Mouse (Mus musculus) stomach, embryonic 16.5 days (tissue): ENCODE measurements around the gene Chrne. TPM values are rescaled to one million over a fixed set of nuclear protein-coding genes. Genes with fewer than 3 reads are reported as not detected.

ENCODE experiments used
- ATAC-seq: fragments of 200-750 bp; cut with Nextera tagmentation; 2 replicates; pipeline ENCODE4 v1.8.0; 2017; ENCODE audit warnings: moderate number of reproducible peaks, moderate TSS enrichment; ENCODE audit not compliant: insufficient read depth, low FRiP score
- H3K27ac ChIP-seq: fragments of 300-500 bp; sonication (generic); 2 replicates; pipeline ENCODE4 v1.5.1; 2014; ENCODE audit warnings: low read length
- H3K27me3 ChIP-seq: fragments of 300-500 bp; sonication (generic); 2 replicates; pipeline ENCODE4 v1.6.1; 2014; ENCODE audit warnings: low read length, control low read depth, mixed read lengths; ENCODE audit not compliant: control insufficient read depth, insufficient read depth
- H3K36me3 ChIP-seq: fragments of 300-500 bp; sonication (generic); 2 replicates; pipeline ENCODE4 v1.6.1; 2014; ENCODE audit warnings: low read length; ENCODE audit not compliant: control insufficient read depth, insufficient read depth
- H3K4me1 ChIP-seq: fragments of 300-500 bp; sonication (generic); 2 replicates; pipeline ENCODE4 v1.6.1; 2014; ENCODE audit warnings: low read length, control low read depth, mixed read lengths; ENCODE audit not compliant: control insufficient read depth, insufficient read depth
- H3K4me2 ChIP-seq: fragments of 300-500 bp; sonication (generic); 2 replicates; pipeline ENCODE4 v1.6.1; 2014; ENCODE audit warnings: low read depth, low read length, mixed read lengths
- H3K4me3 ChIP-seq: fragments of 300-500 bp; sonication (generic); replicated peaks from 2 replicates; pipeline ENCODE4 v1.5.1; 2014; ENCODE audit warnings: mild to moderate bottlenecking, low read length
- H3K9ac ChIP-seq: fragments of 300-500 bp; sonication (generic); 2 replicates; pipeline ENCODE4 v1.6.1; 2014; ENCODE audit warnings: low read length
- H3K9me3 ChIP-seq: fragments of 300-500 bp; sonication (generic); replicated peaks from 2 replicates; pipeline ENCODE4 v1.6.1; 2016; ENCODE audit warnings: low read length, control low read depth; ENCODE audit not compliant: control insufficient read depth
- WGBS: fragments of 180-500 bp; shearing (Covaris S2); extraction: QIAGEN DNeasy Blood & Tissue Kit; methylation state at CpG from one replicate; pipeline ENCODE4 v1.1.7; 2014; 5-methylcytosine and 5-hydroxymethylcytosine counted together
- polyA plus RNA-seq: library from polyadenylated mRNA; unstranded; fragments of >200 nt; fragmentation: Nextera tagmentation; extraction: Ambion mirVana; gene quantifications from 2 replicates; pipeline ENCODE4 v1.2.1, GENCODE M21; 2015

Chrne gene
- polyA plus RNA-seq, 1 experiment from 2014 or later, result 0.37 TPM

DNA sequence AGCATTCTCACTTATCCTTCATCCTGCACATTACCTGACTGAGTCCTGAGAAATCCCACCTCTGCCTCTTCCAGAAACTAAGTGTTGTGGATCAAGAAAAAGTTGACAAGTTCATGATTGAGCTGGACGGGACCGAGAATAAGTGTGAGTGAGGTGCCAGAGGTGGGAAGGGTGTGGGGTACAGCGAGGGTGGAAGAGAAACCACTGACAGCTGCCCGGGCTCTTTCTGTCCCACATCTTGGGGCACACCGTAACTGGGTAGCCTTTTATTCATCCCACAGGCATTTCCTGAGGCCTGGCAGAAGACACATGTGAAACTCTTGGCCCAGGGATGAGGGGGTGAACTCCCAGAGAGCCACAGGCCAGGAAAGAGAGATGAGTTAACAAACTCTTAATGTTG, 39.5 kb upstream of the Chrne start:
- Histone ChIP-seq H3K36me3 (0 out of 2 replicates have a peak, but pooled peaks cover under 1% of the 10 kb centered on the region), H3K9me3 (no peaks in the 10 kb centered on the region), H3K4me1 (peaks cover 20% of the 10 kb centered on the region), H3K27ac (no peak overlapping the region), H3K9ac (no peak overlapping the region), H3K4me2 (no peak overlapping the region), H3K27me3 (no peaks in the 10 kb centered on the region), H3K4me3 (no peak overlapping the region)
- WGBS, result 65% methylated on average over 5 of the region's 5 CpGs
- no peak for ATAC-seq

DNA sequence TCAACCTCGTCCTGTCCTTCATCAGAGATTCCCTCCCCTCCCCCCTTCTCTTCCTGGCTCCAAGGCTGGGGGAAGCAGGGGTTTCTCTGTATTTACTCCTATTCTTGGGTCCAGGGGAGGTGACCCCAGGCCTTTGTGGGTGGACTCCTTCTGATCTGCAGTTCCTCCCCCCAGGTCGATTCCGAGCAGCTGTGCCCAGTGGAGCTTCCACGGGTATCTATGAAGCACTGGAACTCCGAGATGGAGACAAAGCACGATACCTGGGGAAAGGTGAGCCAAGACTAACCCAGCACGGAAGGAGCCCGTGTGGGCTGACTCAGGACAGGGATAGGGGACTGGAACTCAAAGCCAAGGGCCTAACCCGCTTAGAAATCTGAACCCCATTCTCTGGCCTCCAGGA, 39.0 kb upstream of the Chrne start:
- H3K4me2 ChIP-seq, result no peak overlapping the region
- WGBS, result 55% methylated on average over 9 of the region's 9 CpGs
- H3K36me3 ChIP-seq, result no peaks in the 10 kb centered on the region
- ATAC-seq, result no peak
- no peaks in the 10 kb centered on the region for H3K9me3 ChIP-seq
- no peaks in the 10 kb centered on the region for H3K27me3 ChIP-seq
- H3K9ac ChIP-seq, result no peak overlapping the region
- H3K4me3 ChIP-seq, result no peak overlapping the region
- H3K4me1 ChIP-seq, result peaks cover 20% of the 10 kb centered on the region
- H3K27ac ChIP-seq, result no peak overlapping the region

DNA sequence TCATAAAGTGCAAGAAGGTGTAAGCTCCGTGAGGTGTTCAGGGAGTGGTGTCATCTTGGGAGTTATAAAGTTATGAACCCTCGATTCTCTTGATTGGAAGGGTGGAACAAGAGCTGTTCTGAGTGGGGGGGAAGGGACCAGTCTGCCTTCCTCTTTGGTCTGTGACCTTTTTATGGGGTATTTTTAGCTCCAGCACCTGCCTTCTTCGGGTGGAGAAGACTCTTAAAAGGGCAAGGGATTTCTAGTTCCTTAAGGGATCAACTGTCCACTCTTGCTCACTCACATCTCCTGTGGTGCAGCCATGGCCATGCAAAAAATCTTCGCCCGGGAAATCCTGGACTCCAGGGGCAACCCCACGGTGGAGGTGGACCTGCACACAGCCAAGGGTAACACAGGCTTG, 38.6 kb upstream of the Chrne start:
- H3K27me3 ChIP-seq, result no peaks in the 10 kb centered on the region
- no peak overlapping the region for H3K4me2 ChIP-seq
- no peaks in the 10 kb centered on the region for H3K9me3 ChIP-seq
- H3K27ac ChIP-seq, result 0 out of 2 replicates have a peak overlapping the region, but pooled peaks have one; percentile 99
- 50% methylated on average over 6 of the region's 6 CpGs for WGBS
- H3K4me1 ChIP-seq, result peaks cover 24% of the 10 kb centered on the region
- H3K4me3 ChIP-seq, result no peak overlapping the region
- no peak for ATAC-seq
- no peak overlapping the region for H3K9ac ChIP-seq
- 0 out of 2 replicates have a peak, but pooled peaks cover under 1% of the 10 kb centered on the region for H3K36me3 ChIP-seq

DNA sequence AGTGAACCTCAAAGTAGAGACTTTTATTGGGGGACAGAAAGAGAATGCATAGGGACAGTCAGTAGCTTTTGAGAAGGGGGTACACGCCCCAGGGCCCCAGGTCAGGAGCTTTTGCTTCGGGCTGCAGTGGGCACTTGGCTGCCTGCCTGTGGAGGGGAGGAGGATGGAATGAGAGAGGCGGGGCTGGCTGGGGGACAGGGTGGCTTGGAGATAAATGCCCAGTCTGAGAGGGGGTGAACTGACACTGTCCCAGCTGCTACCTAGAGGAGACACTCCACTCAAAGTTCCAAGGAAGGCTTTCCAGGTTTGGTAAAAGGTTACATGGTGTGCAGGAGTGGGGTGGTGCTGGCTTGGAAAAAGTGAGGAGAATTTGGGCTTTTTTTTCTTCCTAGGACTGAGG, 37.9 kb upstream of the Chrne start, which contains the start of gene Eno3:
Eno3 (plus strand) TSS at position 239 of the 400 bp plus-strand sequence.
- Histone ChIP-seq H3K4me2 (peak within 1 kb of the TSS; percentile 92), H3K9me3 (no peaks in the 10 kb centered on the region), H3K4me3 (peak within 1 kb of the TSS; percentile 100), H3K9ac (peak within 1 kb of the TSS; percentile 99), H3K27me3 (no peaks in the 10 kb centered on the region), H3K4me1 (peaks cover 30% of the 10 kb centered on the region), H3K36me3 (peaks cover 7% of the 10 kb centered on the region), H3K27ac (peak within 1 kb of the TSS; percentile 99)
- no peak for ATAC-seq
- 16% methylated on average over 3 of the region's 3 CpGs for WGBS

DNA sequence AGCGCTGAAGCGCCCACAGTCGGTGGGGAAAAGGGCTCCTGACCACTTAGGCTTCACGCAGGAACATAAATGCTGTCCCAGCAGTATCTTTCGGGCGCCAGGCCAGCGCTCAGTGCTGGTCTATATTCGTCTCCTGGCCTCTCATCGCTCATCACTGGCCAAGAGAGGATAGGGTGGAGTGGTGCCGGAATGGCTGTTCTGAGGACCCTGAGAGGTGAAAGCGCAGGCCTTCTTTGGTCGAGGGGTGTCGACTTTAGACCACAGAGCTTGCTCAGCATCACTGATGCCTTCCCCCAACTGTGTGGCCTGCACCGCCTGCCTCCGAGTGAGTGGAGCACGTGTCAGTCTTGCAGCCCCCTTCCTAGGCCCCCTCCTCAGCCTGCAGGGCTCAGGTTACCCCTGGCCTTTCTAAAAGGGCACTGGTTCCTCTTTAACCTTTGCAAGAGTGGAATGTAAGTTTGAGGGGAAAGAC, 37.5 kb upstream of the Chrne start:
- peaks cover 34% of the 10 kb centered on the region for H3K4me1 ChIP-seq
- WGBS, result 9% methylated on average over 16 of the region's 16 CpGs
- ATAC-seq, result no peak

DNA sequence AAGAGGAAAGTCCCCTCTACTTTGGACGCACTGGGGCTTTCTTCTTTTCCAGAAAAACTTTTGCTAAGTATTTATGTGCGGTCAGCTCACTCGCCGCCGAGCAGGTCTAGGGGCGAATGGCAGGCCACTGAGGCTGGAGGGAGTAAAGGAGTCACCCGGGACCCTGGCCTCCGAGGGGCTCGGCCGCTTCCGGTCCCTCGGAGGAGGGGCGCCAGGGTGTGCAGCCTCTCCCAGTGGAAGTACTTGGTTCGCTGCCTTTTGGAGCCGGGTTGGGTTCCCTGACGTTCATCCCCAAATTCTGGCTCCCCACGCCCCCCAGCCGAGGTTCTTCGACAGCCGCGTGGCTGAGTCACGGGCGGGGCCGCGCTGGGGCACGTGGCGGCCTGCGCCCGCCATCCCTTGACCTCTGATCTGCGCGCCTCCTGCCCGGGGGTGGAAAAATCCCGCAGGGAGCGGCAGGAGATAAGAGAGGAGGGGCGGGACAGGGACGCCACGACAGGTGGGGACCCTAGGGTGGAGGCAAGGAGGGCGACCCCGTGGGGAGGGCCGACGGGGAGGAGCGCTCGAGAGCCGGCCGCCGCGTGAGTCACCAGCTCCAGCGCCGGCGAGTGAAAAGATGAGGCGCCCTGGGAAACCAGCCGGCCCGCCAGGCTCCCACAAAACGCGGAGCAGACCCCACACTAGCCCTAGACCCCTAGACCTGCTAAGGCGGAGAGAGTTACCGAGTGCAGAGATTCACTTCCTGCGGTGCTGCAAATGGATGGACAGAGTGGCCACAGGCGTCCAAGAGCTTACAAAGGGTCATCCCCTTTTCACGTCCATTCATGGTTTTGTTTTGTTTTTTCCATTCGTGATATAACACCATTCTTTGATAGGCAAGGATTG, 36.8 kb upstream of the Chrne start:
- Histone ChIP-seq H3K27me3 (no peaks in the 10 kb centered on the region), H3K4me1 (peaks cover 41% of the 10 kb centered on the region), H3K4me2 (peak overlapping the region; percentile 92), H3K27ac (peak overlapping the region; percentile 99), H3K9me3 (no peaks in the 10 kb centered on the region), H3K4me3 (peak overlapping the region; percentile 100), H3K9ac (peak overlapping the region; percentile 99), H3K36me3 (peaks cover 12% of the 10 kb centered on the region)
- ATAC-seq, result peak; percentile 51
- under 1% methylated on average over 61 of the region's 61 CpGs for WGBS

More for the DNA sequence above, 37.5 kb upstream of the Chrne start:
- H3K36me3 ChIP-seq, result peaks cover 9% of the 10 kb centered on the region
- H3K27me3 ChIP-seq, result no peaks in the 10 kb centered on the region
- H3K4me3 ChIP-seq, result peak overlapping the region; percentile 100
- H3K4me2 ChIP-seq, result peak overlapping the region; percentile 92
- peak overlapping the region; percentile 99 for H3K27ac ChIP-seq
- peak overlapping the region; percentile 99 for H3K9ac ChIP-seq
- no peaks in the 10 kb centered on the region for H3K9me3 ChIP-seq

DNA sequence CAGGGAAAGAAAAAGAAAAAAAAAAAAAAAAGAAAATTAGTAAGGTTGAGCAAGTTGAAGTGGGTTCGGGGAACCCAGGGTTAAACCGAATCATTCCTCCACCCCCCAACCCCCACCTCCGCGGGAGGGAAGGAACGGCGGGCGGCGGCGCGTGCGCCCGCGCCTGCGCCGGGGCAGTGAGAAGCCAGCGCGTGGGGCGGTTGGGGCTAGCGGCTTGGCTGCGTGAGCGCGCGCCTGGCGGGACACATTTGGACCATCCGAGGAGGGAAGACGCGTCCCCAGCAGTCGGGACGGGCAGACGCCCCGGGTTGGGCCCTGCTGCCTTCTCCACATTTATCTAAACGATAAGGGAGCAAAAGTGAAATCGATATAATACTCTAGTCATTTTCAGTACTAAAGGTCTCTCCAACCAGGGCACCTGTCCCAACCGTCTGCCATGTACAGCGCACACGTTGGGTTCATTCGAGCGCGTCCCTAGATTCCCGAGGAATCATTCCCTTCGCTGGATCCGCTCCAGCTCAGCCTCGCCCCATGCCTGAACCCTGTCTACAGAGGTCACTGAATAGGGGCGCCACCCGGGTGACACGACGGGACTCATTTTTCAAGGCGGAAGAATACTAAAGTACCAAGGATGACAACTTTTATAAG, 36.0 kb upstream of the Chrne start:
- Histone ChIP-seq H3K9ac (peak overlapping the region; percentile 99), H3K4me1 (peaks cover 48% of the 10 kb centered on the region), H3K9me3 (no peaks in the 10 kb centered on the region), H3K36me3 (peaks cover 12% of the 10 kb centered on the region), H3K4me2 (peak overlapping the region; percentile 92), H3K27ac (peak overlapping the region; percentile 99), H3K27me3 (no peaks in the 10 kb centered on the region), H3K4me3 (peak overlapping the region; percentile 100)
- WGBS, result under 1% methylated on average over 48 of the region's 48 CpGs
- peak; percentile 63 for ATAC-seq

DNA sequence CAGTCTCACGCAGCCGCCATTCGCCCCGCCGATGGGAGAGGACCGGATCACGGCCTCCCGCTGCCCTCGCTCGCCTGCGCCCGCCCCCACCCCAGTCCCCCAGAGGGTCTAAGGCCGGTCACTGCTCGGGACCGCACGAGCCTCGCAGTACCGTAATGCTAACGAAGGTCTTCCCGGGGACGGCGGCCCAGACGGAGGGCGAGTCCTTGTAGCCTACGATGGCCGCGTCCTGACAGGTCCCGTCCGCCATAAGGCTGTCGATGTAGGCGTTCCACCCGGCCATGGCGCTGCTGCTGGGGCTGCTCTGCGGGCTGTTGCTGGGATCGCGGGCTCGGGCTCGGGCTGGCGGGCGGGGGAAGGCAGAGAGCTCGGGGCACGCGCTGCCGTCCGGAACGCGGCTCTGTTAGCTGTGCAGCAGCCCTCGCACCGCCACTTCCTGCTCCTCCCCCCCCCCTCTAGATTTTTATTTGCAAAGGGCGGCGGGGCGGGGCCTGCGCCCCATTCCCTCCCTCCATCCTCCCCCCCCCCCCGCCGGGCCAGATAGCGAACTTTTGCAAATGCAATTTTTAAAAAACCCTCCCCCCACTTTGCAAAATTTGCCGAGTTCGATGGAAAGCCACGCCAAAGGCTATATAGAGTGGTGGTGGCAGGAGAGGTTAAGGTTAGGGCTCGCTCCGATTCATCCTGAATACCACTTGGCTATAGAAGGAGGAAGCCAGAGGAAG, 35.3 kb upstream of the Chrne start, which contains the start of gene Pfn1:
Pfn1 (minus strand) TSS at position 447 of the 725 bp plus-strand sequence.
- H3K36me3 ChIP-seq, result peaks cover 16% of the 10 kb centered on the region
- H3K4me1 ChIP-seq, result peaks cover 48% of the 10 kb centered on the region
- H3K4me2 ChIP-seq, result peak within 1 kb of the TSS; percentile 92
- H3K9ac ChIP-seq, result peak within 1 kb of the TSS; percentile 99
- under 1% methylated on average over 60 of the region's 61 CpGs for whole genome bisulfite sequencing
- H3K27ac ChIP-seq, result peak within 1 kb of the TSS; percentile 99
- H3K27me3 ChIP-seq, result no peaks in the 10 kb centered on the region
- H3K9me3 ChIP-seq, result no peaks in the 10 kb centered on the region
- peak within 1 kb of the TSS; percentile 100 for H3K4me3 ChIP-seq
- peak; percentile 38 for ATAC-seq
